Mouse (Mus musculus) neutrophil, adult 5-6 weeks (primary cell): Measurements from ENCODE around the gene Nedd8. TPM values are rescaled to one million over a fixed set of nuclear protein-coding genes. Genes with fewer than 3 reads are reported as not detected.

ENCODE experiments used
- ATAC-seq: fragments of 151-379, 151-347 bp; 2 replicates; pipeline ENCODE4 v1.8.0; 2017; ENCODE audit warnings: mild to moderate bottlenecking, moderate TSS enrichment; ENCODE audit not compliant: insufficient number of reproducible peaks, poor library complexity, low FRiP score, severe bottlenecking; ENCODE audit errors: extremely low read depth
- total RNA-seq: library from RNA; stranded (forward); fragments of 200-1000 nt; gene quantifications from 2 replicates; pipeline ENCODE4 v1.2.3, GENCODE M21; 2017

Nedd8 gene
- total RNA-seq, 1 experiment from 2014 or later, result 211 TPM

DNA sequence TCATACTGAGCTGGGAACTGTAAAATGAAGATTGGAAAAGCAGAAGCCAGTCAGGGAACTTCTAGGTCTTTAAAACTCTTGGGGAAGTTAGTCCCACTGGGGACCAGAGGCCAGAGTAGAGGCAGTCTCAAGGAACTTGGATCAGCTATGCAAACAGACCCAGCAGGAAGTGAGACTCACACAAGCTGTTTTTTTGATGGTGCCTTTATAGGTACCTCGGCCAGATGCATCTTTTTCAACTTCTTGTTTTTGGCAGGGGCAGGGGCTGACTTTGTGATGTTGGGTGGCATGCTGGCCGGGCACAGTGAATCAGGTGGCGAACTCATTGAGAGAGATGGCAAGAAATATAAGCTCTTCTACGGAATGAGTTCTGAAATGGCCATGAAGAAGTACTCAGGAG, 5.7 kb upstream of the Nedd8 start:
- no peak for ATAC-seq

DNA sequence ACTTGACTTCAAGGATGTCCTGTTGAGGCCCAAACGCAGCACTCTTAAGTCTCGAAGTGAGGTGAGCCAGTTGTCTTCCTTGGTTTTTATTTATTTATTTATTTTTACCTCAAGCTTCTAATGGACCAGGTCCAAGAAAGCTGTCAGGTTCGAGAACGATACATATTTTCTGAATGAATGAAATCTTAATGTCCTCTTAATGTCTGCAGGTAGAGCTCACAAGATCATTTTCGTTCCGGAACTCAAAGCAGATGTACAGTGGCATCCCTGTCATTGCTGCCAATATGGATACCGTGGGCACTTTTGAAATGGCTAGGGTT, 777 bp upstream of the Nedd8 start:
- no peak for ATAC-seq

DNA sequence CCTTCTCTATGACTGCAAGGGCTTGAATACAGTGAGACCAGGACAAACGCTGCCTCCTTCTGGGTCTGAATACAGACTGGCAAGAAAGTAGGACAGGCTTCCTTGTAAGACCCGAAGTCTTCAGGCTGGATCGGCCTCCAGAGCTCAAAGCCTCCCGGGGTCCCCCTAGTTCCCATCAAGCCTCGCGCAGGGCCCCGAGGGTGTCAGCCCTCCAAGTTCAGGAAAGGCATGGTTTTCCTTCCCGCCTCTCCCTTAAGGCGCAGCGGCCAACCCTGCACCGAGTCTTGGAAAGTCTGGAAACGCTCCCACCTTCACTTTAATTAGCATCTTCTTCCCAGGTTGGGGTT, 465 bp downstream of the Nedd8 start:
- no peak for ATAC-seq

DNA sequence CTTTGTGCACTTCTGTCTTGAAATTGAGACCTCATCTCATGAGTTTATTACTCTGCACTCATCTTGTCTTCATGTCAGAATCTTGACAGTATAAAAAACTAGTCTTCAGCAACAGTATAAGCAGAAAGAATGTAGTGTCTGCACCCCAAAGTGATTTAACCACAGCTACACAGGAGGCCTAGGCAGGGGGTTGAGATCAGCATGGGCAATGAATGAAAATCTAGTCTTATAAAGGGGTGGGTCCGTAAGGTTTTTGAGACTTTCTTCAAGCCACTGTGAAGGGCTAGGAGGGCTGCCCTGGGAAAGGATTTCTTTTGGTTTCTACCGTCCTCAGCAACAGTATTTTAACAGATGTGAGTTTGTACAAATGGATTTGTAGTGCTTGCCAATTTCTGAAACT, 11.3 kb downstream of the Nedd8 start:
- ATAC-seq, result no peak

DNA sequence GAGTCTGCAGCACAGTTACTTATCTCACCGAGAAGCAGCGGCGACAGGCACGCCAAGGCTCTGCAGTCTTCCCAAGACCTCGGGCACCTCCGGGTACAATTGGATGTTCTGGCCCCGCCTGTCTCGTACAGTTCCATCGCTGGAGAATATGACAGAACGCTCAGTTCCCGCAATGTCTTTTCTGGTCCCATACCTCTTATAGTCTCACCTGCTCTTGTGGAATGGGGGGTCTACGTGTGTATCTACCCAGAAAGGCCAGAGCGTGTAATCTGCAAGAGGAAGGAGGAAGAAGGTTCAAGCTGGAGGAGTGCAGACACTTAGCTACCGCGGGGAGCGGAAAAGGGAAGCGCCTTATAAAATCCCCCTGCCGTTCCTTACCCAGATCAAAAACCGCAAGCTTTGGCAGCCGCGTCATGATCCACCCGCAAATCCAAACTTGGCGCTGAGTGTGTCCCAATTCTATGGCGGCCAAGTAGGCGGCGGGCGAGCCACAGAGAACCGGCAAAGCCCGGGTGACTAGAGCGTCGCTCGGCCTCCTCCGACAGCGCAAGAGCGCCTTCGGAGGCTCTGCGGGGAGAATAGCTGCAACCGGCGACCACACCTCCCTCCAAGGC, 11.9 kb downstream of the Nedd8 start, which contains the start of gene Mdp1:
TSS of gene Mdp1 (minus strand) at position 549 of the 614 bp plus-strand sequence.
- ATAC-seq, result peak; percentile 84

DNA sequence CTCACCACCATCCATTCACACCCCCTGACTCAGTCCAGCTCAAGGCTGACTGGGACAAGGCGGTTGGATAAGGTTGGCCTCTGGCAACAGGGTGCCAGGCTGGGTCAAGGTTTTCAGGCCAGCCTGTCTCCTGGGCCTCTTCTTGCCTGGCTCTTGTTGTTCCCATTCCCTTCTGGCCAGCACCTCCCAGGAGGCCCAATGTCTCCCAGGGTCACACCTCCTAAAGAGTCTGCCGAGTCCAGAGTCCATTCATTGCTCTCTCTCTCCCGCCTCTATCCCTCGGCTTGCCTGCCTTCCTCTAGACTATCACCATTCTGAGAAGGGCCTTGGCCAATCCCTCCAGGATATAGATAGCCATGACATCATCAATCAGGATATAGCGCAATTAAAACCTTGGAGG, 13.9 kb downstream of the Nedd8 start:
- no peak for ATAC-seq

DNA sequence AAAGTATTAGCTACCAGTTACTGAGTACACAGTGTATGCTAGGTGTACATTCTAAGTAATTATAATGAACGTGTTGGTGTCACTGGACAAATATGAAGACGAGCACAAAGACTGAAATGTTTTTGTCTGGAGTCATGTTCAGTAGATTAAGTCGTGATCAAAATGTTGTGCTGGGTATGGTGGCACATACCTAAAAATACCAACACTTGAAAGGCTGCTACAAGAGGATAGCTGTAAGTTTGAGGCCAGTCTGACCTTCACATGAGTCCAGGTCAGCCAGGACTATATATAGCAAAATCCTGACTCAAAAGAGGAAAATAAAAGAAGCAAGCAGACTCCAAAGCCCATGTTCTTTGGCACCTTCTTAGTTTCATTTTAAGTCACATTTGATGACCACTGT, 15.0 kb downstream of the Nedd8 start:
- no peak for ATAC-seq

DNA sequence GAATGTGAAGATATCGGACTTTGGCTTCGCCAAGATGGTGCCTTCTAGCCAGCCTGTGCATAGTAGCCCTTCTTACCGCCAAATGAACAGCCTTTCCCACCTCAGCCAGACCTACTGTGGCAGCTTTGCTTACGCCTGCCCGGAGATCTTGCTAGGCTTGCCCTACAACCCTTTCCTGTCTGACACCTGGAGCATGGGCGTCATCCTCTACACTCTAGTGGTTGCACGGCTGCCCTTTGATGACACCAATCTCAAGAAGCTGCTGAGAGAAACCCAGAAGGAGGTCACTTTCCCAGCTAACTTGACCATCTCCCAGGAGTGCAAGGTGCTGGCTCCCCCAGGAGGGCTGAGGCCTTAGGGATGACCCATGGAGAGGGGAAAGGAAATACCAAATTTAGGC, 20.4 kb downstream of the Nedd8 start:
- ATAC-seq, result no peak

DNA sequence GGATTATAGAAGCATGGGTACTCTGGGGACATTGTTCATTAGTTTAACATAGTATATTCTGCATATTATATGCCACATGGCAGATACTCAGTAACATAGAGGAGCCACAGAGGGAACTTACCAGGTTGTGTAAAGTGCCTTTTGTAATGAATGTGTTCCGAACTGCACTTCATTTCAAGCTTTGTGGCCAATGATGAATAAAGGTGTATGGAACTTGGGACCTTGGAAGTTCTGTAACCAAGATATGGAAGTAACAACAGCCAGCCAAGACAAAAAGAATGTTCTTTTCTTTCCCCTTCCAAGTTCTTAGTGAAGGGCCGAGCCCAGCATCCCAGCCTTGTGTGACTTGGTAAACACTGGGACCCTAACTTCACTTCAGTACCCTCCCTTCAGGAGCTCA, 22.0 kb downstream of the Nedd8 start, which contains the start of gene Tssk4:
TSS of gene Tssk4 (plus strand) at position 301 of the 400 bp plus-strand sequence.
- no peak for ATAC-seq

DNA sequence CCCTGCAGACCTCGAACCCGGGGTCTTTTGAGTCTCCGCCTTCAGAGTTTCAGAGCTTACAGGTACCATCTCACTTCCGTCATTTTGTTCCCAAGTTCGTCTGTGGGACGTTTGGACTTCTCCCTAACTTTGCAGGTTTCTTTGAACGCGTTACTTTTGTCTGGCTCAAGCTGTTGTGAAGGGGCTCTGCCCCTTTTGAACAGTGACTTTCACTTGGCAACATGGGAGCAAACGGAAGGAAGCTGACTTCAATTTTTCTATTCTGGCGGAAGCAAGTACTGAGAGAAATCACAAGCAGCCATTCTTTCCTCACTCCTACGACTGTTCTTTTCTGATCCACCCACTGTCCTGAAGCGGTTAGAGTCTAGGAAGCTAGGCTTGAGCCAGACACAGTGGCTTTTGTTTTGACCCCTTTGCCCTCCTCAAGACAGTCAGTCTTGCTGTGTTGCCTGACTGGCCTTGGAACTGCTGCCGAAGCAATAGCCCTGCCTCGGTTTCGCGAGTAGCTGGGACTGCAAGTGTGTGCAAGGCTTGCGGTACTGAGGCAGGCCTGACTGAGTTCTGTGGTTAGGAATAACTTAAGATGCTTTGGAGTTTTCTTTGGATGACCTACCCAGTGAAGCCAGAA, 27.5 kb downstream of the Nedd8 start:
- no peak for ATAC-seq

DNA sequence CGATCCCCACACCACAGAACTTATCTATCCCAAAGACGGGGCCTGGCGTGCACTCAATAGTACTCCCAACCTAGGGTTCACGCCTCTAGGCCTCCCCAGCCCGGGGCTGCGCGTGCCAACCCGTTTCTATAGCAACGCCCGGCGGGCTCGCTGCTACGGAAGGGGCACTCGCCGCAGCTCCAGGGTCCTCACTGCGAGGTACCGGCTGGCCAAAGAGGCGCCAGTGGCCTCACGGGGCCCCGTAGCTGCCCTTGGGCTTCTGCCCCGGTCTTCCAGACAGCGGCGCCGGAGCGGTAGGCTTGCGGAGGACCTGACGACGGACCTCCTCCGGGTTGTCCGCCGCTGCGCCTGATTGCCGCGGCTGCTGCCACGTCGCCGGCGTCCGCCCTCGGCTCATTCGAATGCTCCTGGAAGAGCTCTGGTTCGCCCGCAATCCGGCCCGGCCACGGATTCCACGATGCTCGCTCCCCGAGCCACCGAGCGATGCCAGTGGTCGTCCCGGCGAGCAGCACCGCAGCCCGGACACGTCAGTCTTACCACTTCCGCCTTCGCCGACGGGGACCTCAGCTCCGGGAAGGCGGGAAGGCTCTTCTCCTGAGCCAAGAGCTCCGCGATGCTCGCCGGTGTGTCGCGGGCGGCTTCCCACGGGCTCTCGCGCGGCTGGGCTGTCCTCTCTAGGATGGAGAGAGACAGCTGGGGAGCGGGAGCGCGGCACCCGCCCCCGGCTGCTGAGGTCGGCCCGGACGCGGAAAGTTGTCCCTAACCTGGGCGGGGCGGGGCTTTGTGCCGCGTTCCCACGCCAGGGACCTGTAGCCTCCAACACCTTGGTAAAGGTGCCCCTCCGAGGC, 28.6 kb downstream of the Nedd8 start, which contains the start of gene Tm9sf1:
TSS of gene Tm9sf1 (minus strand) at position 747 of the 848 bp plus-strand sequence.
- ATAC-seq, result peak; percentile 70

DNA sequence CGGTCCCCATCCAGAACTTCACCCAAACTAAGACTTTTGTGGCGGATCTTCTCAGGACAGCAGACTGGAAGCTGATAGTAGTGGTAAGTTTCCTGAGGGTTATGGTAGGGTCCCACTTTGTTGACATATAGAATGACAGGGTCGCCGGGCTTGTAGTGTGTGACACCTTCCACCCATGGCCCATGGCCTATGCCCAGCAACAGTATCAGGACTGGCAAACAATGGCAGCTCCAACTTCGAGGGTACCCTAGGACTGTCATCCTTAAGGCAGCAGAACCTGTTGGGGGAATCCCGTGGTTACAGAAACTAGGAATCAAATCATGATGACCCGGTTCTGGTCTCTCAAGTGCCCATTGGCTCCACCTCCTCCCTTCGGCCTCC, 29.3 kb downstream of the Nedd8 start:
- ATAC-seq, result no peak

DNA sequence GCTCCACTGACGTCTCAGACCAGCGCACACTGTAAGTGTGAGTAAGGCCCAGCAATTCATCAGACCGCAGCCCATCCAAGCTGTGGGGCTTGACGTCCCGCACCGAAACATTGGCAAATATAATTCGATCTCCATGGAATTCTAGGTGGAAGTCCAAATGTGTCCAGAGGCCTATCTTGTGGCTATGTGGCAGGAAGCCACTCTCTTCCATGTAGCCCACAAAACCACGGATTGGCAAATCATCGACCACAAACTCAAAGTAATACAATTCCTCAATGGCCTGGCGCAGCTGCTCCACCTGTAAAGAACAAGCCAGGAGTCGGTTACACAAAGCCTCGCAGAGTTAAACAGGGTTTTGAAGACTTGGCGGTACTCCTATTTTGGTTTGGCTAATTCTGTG, 30.6 kb downstream of the Nedd8 start:
- no peak for ATAC-seq

DNA sequence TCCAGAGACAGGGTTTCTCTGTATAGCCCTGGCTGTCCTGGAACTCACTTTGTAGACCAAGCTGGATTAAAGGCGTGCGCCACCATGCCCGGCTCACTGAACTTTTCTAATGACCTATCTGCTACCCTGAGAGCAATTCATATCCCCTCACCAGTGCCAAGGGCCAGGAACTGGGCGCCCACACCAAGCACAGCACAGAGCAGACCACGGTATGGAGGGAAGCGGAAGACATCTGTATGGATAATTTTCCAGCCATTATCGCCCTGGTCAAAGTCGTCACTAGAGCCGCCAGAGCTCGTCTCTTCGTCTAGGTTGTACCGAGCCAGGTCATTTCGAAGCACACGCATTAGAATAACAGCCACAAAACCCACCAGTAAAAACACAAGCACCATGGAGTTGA, 31.1 kb downstream of the Nedd8 start:
- no peak for ATAC-seq

DNA sequence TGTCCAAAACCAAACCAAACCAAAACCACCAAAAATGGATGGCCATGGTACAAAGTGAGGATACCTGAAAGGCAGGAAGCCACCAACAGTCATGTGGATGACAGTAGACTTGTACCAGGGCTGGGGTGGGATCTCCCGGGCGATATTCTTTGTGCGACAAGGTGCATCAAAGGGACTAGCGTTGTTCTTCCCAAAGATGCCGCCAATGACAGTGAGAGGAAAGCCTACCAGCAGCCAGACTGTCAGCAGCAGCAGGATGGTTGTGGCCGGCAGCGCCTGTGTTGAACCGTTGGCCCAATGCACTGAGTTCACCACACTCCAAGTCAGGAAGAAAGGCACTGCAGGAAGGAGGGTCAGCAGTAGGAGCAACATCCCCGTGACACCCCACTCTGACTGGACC, 34.1 kb downstream of the Nedd8 start, which contains the start of gene Gm49378:
TSS of gene Gm49378 (minus strand) at position 101 of the 400 bp plus-strand sequence.
- no peak for ATAC-seq

DNA sequence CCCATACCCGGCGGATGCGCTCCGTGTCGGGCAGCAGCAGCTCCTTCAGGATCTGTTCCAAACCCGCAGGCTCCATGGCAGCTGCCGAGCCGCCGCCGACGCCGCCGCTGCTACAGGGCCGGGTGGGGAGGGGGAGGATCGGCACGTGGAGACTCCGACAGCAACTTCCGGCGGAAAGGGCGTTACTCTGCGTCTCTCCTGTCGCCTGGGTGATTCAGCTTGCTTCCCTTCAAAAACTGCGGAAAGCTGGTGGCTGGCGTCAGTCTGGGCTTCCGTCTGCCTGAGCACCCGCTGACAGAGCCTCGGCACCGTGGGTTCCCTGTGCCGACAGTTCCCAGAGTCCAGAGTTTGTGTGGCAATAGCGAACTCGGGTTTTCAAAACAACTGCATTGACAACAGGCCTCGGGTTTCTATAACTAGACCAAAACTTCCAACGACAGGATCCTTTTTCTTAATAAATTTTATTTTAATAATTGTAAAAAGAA, 36.4 kb downstream of the Nedd8 start, which contains the start of gene Ipo4:
TSS of gene Ipo4 (minus strand) at position 435 of the 485 bp plus-strand sequence.
- ATAC-seq, result peak; percentile 88

DNA sequence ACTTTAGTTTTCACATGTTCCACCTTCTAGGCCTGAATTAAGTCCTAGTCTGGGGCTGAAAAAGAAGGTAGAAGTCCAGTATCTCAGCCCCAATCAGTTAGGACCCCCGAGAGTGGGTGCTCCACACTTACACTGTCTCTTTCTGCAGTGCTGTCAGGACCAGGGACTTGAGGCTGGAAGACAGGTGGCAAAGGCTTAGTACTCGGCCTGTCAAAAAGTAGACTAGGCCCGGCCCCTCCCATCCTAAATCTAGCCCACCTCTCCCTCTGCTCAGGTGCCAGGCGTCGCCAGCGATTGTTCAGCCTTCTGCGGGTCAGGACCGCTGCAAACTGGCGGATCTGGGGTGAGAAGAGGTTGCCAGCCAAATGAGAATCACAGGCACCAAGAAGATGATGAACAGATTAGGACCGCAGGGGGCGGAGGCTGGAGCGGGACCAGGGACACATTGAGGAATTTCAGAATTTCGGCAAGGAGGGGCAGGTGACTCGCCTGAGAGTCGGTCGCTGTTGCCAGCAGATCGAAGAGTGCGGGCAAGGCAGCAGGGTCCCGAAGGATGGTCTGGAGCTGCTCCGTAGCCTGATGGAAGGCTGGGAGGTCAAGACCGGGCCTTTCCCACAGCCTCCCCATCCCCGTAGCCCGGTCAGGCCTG, 36.9 kb downstream of the Nedd8 start:
- ATAC-seq, result no peak

DNA sequence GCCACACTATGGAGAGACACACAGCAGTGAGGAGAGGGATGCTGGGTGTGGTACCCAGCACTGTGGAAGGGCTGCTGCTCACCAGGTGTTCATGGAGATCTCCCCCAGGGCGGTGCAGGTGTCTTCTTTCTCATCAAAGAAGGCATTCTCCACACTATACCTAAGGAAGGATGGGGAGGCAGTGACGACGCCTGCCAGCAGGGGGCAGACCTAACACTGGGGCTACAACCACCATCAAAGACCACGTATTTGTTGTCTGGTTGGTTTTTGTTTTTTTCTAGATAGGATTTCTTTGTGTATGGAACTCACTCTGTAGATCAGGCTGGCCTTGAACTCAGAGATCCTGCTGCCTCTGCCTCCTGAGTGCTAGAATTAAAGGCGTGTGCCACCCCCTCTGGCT, 42.6 kb downstream of the Nedd8 start:
- ATAC-seq, result peak; percentile 70

DNA sequence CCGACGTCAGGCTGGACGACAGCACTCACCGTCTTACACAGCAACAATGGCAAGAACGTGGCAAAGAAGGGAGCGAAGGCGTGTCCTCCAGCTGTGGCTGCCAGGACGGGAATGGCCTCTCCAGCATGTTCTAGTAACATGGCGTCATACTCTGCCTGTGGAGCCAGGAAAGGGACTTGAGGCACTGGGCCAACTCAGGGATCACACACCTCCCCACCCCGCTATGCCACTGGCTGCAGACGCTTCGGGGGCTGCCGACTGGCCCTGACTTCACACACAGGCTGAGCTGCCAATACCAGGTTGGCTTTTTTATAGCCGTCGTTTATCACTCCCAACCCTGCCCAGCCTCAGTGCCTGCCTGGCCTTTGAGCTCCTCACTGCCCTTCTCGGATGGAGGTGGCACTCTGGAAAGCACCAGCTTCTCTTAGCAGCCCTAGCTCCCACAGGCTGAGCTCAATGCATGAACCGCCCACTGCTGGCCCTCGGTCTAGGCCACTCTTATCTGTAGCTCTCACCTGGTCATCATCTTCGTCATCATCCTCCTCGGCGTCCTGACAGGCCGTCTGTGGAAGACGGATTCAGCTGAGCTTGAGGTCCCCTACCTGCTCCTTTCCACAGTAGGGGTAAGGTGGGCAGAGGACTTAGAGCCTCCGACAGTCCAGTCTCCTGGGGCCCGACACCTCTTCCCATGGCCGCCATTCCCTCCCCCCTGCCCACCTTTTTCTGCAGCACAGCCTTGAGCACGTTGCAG, 43.7 kb downstream of the Nedd8 start:
- no peak for ATAC-seq
